Mouse (Mus musculus) lung, postnatal 0 days (tissue): ENCODE measurements around the gene Metap1d. TPM values are rescaled to one million over a fixed set of nuclear protein-coding genes. Genes with fewer than 3 reads are reported as not detected.
A peak's percentile ranks its signal among the peaks of the same experiment; 100 is the strongest.

Source experiments
- ATAC-seq: fragments of 200-750 bp; cut with Nextera tagmentation; 2 replicates; pipeline ENCODE4 v1.8.0; 2017; ENCODE audit warnings: moderate library complexity
- DNase-seq: peaks from one replicate; pipeline ENCODE4 v3.0.0-alpha.2; 2016; ENCODE audit warnings: low spot score
- H3K27ac ChIP-seq: fragments of 300-500 bp; sonication (generic); 2 replicates; pipeline ENCODE4 v1.5.1; 2014; ENCODE audit warnings: antibody characterized with exemption, mild to moderate bottlenecking, low read length, mixed read lengths
- H3K27me3 ChIP-seq: fragments of 300-500 bp; sonication (generic); replicated peaks from 2 replicates; pipeline ENCODE4 v1.6.1; 2014; ENCODE audit warnings: low read length, mixed read lengths; ENCODE audit not compliant: insufficient read depth
- H3K36me3 ChIP-seq: fragments of 300-500 bp; sonication (generic); 2 replicates; pipeline ENCODE4 v1.6.1; 2014; ENCODE audit warnings: low read length, mixed read lengths; ENCODE audit not compliant: insufficient read depth
- H3K4me1 ChIP-seq: fragments of 300-500 bp; sonication (generic); 2 replicates; pipeline ENCODE4 v1.6.1; 2014; ENCODE audit warnings: antibody characterized with exemption, low read depth, low read length, mixed read lengths; ENCODE audit not compliant: insufficient read depth
- H3K4me2 ChIP-seq: fragments of 300-500 bp; sonication (generic); replicated peaks from 2 replicates; pipeline ENCODE4 v1.6.1; 2014; ENCODE audit warnings: low read depth, mild to moderate bottlenecking, low read length, moderate library complexity, mixed read lengths
- H3K4me3 ChIP-seq: fragments of 300-500 bp; sonication (generic); 2 replicates; pipeline ENCODE4 v1.5.1; 2014; ENCODE audit warnings: low read depth, low read length
- H3K9ac ChIP-seq: fragments of 300-500 bp; sonication (generic); replicated peaks from 2 replicates; pipeline ENCODE4 v1.6.1; 2014; ENCODE audit warnings: low read depth, mild to moderate bottlenecking
- H3K9me3 ChIP-seq: fragments of 300-500 bp; sonication (generic); 2 replicates; pipeline ENCODE4 v1.6.1; 2016; ENCODE audit warnings: low read length, mixed read lengths
- CTCF ChIP-seq: IDR thresholded peaks from 2 replicates; pipeline ENCODE4 v1.5.1; 2016; ENCODE audit warnings: antibody characterized with exemption, mild to moderate bottlenecking
- EP300 ChIP-seq: IDR thresholded peaks from 2 replicates; pipeline ENCODE4 v1.6.1; 2016; ENCODE audit warnings: antibody characterized with exemption, mild to moderate bottlenecking, control low read depth
- WGBS: fragments of 180-500 bp; shearing (Covaris S2); extraction: QIAGEN DNeasy Blood & Tissue Kit; methylation state at CpG from one replicate; pipeline ENCODE4 v1.1.7; 2014; 5-methylcytosine and 5-hydroxymethylcytosine counted together
- polyA plus RNA-seq: library from polyadenylated mRNA; unstranded; fragments of >200 nt; fragmentation: Nextera tagmentation; extraction: Ambion mirVana; gene quantifications from 2 replicates; pipeline ENCODE4 v1.2.1, GENCODE M21; 2015

Metap1d gene
- polyA plus RNA-seq, result 15.3 and 17.1 TPM in 2 replicates

GRCm38 (mm10) chr2:71453161-71453916 lies at the start of gene Metap1d:
TSS of gene Metap1d (plus strand) at chr2:71453276.
- under 1% methylated on average over 61 of the region's 61 CpGs for WGBS
- TF ChIP-seq EP300 (no peak), CTCF (no peak; the same call in 1 of the 2 replicates)
- Histone ChIP-seq H3K4me2 (peak within 1 kb of the TSS; percentile 90), H3K27ac (no peak within 1 kb of the TSS), H3K36me3 (no peaks in the 10 kb centered on the region), H3K4me3 (peak within 1 kb of the TSS; percentile 62), H3K27me3 (0 out of 2 replicates have a peak, but pooled peaks cover 3% of the 10 kb centered on the region), H3K9ac (peak within 1 kb of the TSS; percentile 32; the same call in 1 of the 2 replicates), H3K9me3 (no peaks in the 10 kb centered on the region), H3K4me1 (no peaks in the 10 kb centered on the region)
- ATAC-seq (peak; percentile 99), DNase-seq (peak; percentile 96)

GRCm38 (mm10) chr2:71405613-71406012 lies 47.5 kb upstream of the Metap1d start:
- no peaks in the 10 kb centered on the region for H3K36me3 ChIP-seq
- H3K4me1 ChIP-seq, result no peaks in the 10 kb centered on the region
- no peaks in the 10 kb centered on the region for H3K9me3 ChIP-seq
- no peaks in the 10 kb centered on the region for H3K27me3 ChIP-seq
- no peak overlapping the region for H3K27ac ChIP-seq
- no peak overlapping the region for H3K9ac ChIP-seq
- 78% methylated on average over 1 of the region's 1 CpGs for WGBS
- H3K4me3 ChIP-seq, result no peak overlapping the region
- DNase-seq (no peak), ATAC-seq (no peak)
- no peak overlapping the region for H3K4me2 ChIP-seq
- TF ChIP-seq CTCF (no peak), EP300 (no peak)

DNA sequence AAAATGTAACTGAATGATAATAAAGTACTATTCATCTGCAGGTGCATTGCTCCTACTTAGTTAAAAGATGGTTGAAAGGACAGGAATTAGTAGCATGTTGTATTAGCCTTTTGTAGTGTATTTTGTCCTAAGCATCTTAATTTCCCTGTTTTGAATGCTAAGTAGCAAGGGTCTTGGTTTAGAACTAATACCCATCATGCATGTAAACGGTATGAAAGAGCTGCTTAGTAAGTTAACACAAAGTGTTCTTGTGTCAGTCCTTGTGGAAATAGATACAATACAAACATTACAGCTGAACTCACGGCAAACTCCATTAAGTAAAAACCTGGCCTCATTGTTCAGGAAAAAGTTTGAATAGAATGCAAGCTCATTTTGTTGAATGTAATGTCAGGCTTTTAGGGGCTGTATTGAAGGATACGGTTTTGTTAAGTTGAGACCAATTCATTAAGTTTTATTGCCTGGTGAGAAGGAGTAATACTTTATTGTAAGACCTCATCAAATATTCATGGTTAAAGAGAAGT lies 34.3 kb upstream of the Metap1d start:
- Histone ChIP-seq H3K4me3 (no peak overlapping the region), H3K9me3 (no peaks in the 10 kb centered on the region), H3K27ac (no peak overlapping the region), H3K27me3 (no peaks in the 10 kb centered on the region), H3K4me1 (no peaks in the 10 kb centered on the region), H3K4me2 (no peak overlapping the region), H3K36me3 (0 out of 2 replicates have a peak, but pooled peaks cover 5% of the 10 kb centered on the region), H3K9ac (no peak overlapping the region)
- DNase-seq (no peak), ATAC-seq (no peak)
- TF ChIP-seq CTCF (no peak), EP300 (no peak)
- WGBS, result 85% methylated on average over 3 of the region's 3 CpGs

DNA sequence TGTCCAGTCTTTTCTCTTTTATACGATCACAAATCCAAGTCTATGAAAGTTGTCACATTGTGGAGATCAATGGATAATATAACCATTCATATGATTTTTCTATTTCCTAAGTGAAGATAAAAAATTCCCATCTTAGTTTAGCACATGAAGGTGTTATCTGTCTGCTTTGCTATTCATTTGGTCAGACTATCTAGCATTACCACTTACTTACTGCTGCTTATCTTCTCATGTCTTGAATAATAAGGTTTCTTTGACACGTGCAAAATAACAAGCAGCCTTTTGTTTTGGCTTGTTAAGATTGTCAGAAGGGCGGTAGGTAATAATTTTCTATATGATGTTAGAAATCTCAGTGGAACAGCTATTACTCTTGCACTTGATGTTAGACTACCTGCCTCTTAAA lies 33.7 kb upstream of the Metap1d start:
- 91% methylated on average over 3 of the region's 3 CpGs for WGBS
- DNase-seq (no peak), ATAC-seq (no peak)
- H3K4me1 ChIP-seq, result no peaks in the 10 kb centered on the region
- H3K27me3 ChIP-seq, result no peaks in the 10 kb centered on the region
- H3K27ac ChIP-seq, result no peak overlapping the region
- TF ChIP-seq CTCF, result no peak
- no peak for TF ChIP-seq EP300
- H3K9ac ChIP-seq, result no peak overlapping the region
- H3K36me3 ChIP-seq, result 0 out of 2 replicates have a peak, but pooled peaks cover 5% of the 10 kb centered on the region
- H3K4me2 ChIP-seq, result no peak overlapping the region
- H3K4me3 ChIP-seq, result no peak overlapping the region
- H3K9me3 ChIP-seq, result no peaks in the 10 kb centered on the region

- 97% methylated on average over 9 of the region's 9 CpGs for WGBS
- no peak for DNase-seq
- Histone ChIP-seq H3K9ac (no peak overlapping the region), H3K36me3 (0 out of 2 replicates have a peak, but pooled peaks cover 5% of the 10 kb centered on the region), H3K27me3 (no peaks in the 10 kb centered on the region), H3K9me3 (no peaks in the 10 kb centered on the region), H3K4me2 (no peak overlapping the region), H3K27ac (no peak overlapping the region), H3K4me1 (no peaks in the 10 kb centered on the region), H3K4me3 (no peak overlapping the region)
- no peak for ATAC-seq
- TF ChIP-seq EP300 (no peak), CTCF (no peak)
Measured at GRCm38 (mm10) chr2:71420895-71421425, 32.1 kb upstream of the Metap1d start.

DNA sequence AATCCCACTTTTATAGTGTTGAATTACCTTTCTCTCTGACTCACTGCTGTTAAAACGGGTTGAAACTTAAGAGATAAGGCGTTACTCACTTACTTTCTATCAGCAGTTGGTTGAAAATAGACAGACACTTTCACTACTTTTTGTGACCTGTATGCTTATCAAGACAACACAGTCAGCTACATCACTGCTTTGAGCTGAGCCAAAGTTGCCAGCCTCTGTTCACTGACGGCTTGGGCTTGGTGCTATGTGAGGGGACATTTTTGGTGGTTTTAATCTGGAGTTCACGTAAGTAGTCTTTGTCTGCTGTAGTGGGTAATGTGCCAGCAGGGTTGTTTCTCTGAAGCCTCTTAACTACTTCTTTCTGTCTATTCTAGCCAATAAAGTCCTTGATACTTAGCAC lies 28.5 kb upstream of the Metap1d start:
- Histone ChIP-seq H3K4me3 (no peak overlapping the region), H3K9ac (no peak overlapping the region), H3K27ac (no peak overlapping the region), H3K9me3 (no peaks in the 10 kb centered on the region), H3K36me3 (peaks cover 5% of the 10 kb centered on the region; the same call in 1 of the 2 replicates), H3K4me2 (no peak overlapping the region), H3K27me3 (no peaks in the 10 kb centered on the region), H3K4me1 (no peaks in the 10 kb centered on the region)
- 78% methylated on average over 4 of the region's 4 CpGs for WGBS
- ATAC-seq, result no peak
- TF ChIP-seq EP300, result no peak
- no peak for TF ChIP-seq CTCF
- DNase-seq, result no peak
